Mouse (Mus musculus) stomach, embryonic 14.5 days (tissue): ENCODE data around the gene Tex26. TPM values are rescaled to one million over a fixed set of nuclear protein-coding genes. Genes with fewer than 3 reads are reported as not detected.

Source experiments
- ATAC-seq: fragments of 200-750 bp; cut with Nextera tagmentation; 2 replicates; pipeline ENCODE4 v1.8.0; 2017; ENCODE audit warnings: low read depth, moderate TSS enrichment; ENCODE audit not compliant: insufficient number of reproducible peaks, insufficient read depth, low FRiP score
- H3K27ac ChIP-seq: fragments of 300-500 bp; sonication (generic); 2 replicates; pipeline ENCODE4 v1.5.1; 2014; ENCODE audit warnings: mild to moderate bottlenecking, low read length, moderate library complexity, mixed read lengths
- H3K27me3 ChIP-seq: fragments of 300-500 bp; sonication (generic); 2 replicates; pipeline ENCODE4 v1.6.1; 2014; ENCODE audit warnings: low read length, control low read depth, mixed read lengths; ENCODE audit not compliant: control insufficient read depth, insufficient read depth
- H3K36me3 ChIP-seq: fragments of 300-500 bp; sonication (generic); 2 replicates; pipeline ENCODE4 v1.6.1; 2014; ENCODE audit warnings: mild to moderate bottlenecking, control low read depth, low read length, moderate library complexity, mixed read lengths; ENCODE audit not compliant: control insufficient read depth, insufficient read depth
- H3K4me1 ChIP-seq: fragments of 300-500 bp; sonication (generic); 2 replicates; pipeline ENCODE4 v1.6.1; 2014; ENCODE audit warnings: low read length, control low read depth, mixed read lengths; ENCODE audit not compliant: control insufficient read depth, insufficient read depth
- H3K4me2 ChIP-seq: fragments of 300-500 bp; sonication (generic); replicated peaks from 2 replicates; pipeline ENCODE4 v1.6.1; 2014; ENCODE audit warnings: low read depth, low read length, control low read depth
- H3K4me3 ChIP-seq: fragments of 300-500 bp; sonication (generic); 2 replicates; pipeline ENCODE4 v1.5.1; 2014; ENCODE audit warnings: low read depth, low read length, control low read depth
- H3K9ac ChIP-seq: fragments of 300-500 bp; sonication (generic); replicated peaks from 2 replicates; pipeline ENCODE4 v1.6.1; 2014; ENCODE audit warnings: low read depth, mild to moderate bottlenecking, control low read depth, low read length, moderate library complexity, mixed read lengths
- H3K9me3 ChIP-seq: fragments of 300-500 bp; sonication (generic); 2 replicates; pipeline ENCODE4 v1.6.1; 2016; ENCODE audit warnings: low read depth, low read length, control low read depth; ENCODE audit not compliant: control insufficient read depth
- WGBS: fragments of 180-500 bp; shearing (Covaris S2); extraction: QIAGEN DNeasy Blood & Tissue Kit; methylation state at CpG from one replicate; pipeline ENCODE4 v1.1.7; 2014; 5-methylcytosine and 5-hydroxymethylcytosine counted together
- polyA plus RNA-seq: library from polyadenylated mRNA; unstranded; fragments of >200 nt; fragmentation: Nextera tagmentation; extraction: Ambion mirVana; gene quantifications from 2 replicates; pipeline ENCODE4 v1.2.1, GENCODE M21; 2014

Gene Tex26
- polyA plus RNA-seq, 1 experiment from 2014 or later = 0.25 TPM

GRCm38 (mm10) chr5:149488360-149489021 is 49.0 kb downstream of the Tex26 start:
- Histone ChIP-seq H3K4me3 (no peak overlapping the region), H3K9ac (no peak overlapping the region), H3K36me3 (no peaks in the 10 kb centered on the region), H3K27ac (no peak overlapping the region), H3K9me3 (no peaks in the 10 kb centered on the region), H3K4me1 (no peaks in the 10 kb centered on the region), H3K4me2 (no peak overlapping the region), H3K27me3 (no peaks in the 10 kb centered on the region)
- 30% methylated on average over 11 of the region's 11 CpGs for WGBS
- ATAC-seq = peak; percentile 57; the same call in 1 of the 2 replicates

- no peak overlapping the region for H3K27ac ChIP-seq
- no peaks in the 10 kb centered on the region for H3K27me3 ChIP-seq
- no peaks in the 10 kb centered on the region for H3K36me3 ChIP-seq
- peak; percentile 65; the same call in 1 of the 2 replicates for ATAC-seq
- WGBS = 54% methylated on average over 11 of the region's 11 CpGs
- H3K9ac ChIP-seq = no peak overlapping the region
- no peaks in the 10 kb centered on the region for H3K9me3 ChIP-seq
- no peak overlapping the region for H3K4me3 ChIP-seq
- H3K4me2 ChIP-seq = no peak overlapping the region
- H3K4me1 ChIP-seq = no peaks in the 10 kb centered on the region
Observed at GRCm38 (mm10) chr5:149489136-149489535, 49.7 kb downstream of the Tex26 start.

DNA sequence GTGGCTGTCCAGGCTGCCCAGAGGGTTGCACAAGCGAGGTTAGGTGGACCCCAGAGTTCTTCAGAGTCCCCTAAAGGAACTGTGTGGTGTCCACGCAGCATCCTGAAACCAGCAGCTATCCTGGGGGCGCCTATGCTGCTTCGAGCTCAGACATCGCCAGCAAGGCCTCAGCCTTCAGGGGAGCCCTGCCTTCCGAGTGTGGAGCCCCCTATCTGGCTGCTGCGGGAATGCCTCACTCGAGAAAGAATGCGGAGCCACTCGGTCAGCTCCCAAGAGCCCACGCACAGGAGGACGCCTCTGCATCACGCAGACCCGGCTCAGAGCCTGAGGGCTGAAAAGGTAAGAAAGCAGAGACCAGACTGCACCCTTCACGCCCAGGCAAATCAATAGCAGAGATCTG is 50.8 kb downstream of the Tex26 start:
- Histone ChIP-seq H3K27ac (no peak overlapping the region), H3K4me3 (no peak overlapping the region), H3K27me3 (no peaks in the 10 kb centered on the region), H3K4me2 (no peak overlapping the region), H3K9ac (no peak overlapping the region), H3K36me3 (no peaks in the 10 kb centered on the region), H3K9me3 (no peaks in the 10 kb centered on the region), H3K4me1 (no peaks in the 10 kb centered on the region)
- WGBS = 61% methylated on average over 15 of the region's 15 CpGs
- no peak for ATAC-seq

- Histone ChIP-seq H3K4me1 (no peaks in the 10 kb centered on the region), H3K9ac (no peak overlapping the region), H3K9me3 (no peaks in the 10 kb centered on the region), H3K36me3 (no peaks in the 10 kb centered on the region), H3K4me2 (no peak overlapping the region), H3K27me3 (no peaks in the 10 kb centered on the region), H3K4me3 (no peak overlapping the region), H3K27ac (no peak overlapping the region)
- 60% methylated on average over 6 of the region's 6 CpGs for WGBS
- no peak for ATAC-seq
Observed at GRCm38 (mm10) chr5:149495655-149496054, 56.2 kb downstream of the Tex26 start.

DNA sequence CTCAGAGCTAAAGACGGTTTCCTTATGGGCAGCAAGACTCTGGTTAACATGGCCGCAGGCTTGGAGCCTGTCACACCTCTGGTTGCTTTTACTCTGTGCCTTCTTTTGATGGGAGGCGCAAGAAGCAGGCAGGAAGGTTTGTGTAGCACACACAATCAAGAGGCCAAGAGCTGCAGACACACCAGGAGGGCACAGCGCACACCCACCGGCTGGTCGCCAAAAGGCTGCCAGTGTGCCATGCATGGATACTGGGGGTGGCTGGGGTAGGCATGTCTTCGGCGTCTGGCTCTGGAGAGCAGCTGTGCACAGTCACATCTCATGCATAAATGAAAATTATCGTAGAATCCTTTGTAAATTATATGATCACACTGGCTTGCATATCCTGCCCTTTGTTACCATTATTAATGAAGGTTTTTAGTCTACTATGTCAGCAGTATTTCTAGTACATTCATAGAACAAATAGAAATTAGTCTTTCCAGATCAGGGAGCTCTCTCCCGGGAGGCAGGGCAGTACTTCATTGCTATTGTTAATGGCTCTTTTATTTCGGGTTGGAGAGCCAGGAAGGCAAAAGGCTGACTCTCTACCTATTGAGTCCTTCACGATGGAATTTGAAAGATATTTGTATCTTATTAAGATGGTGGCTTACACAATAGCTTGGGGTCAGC is 57.1 kb downstream of the Tex26 start:
- Histone ChIP-seq H3K27ac (no peak overlapping the region), H3K4me1 (no peaks in the 10 kb centered on the region)
- WGBS = 65% methylated on average over 12 of the region's 12 CpGs

DNA sequence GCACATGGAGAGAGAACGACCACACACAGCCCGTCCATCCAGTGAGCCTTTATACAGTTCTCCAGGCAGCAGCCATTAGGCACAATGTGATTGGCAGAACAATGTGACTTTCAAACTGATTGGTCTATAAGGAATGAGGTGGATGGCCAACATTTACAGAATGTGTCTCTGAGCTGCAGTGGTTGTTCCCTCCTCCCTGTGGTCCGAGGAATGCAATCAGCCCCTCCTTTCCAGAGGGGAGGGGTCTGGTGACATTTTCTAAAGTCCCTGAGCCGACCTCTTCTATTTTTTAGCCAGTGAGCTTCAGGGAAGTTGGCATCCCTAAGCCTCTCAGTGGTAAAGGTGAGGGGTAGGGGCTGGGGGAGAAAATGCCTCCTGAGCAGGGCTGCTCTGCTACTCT is 60.5 kb downstream of the Tex26 start:
- no peak overlapping the region for H3K9ac ChIP-seq
- H3K4me3 ChIP-seq = no peak overlapping the region
- H3K4me1 ChIP-seq = no peaks in the 10 kb centered on the region
- H3K27me3 ChIP-seq = no peaks in the 10 kb centered on the region
- ATAC-seq = no peak
- H3K27ac ChIP-seq = no peak overlapping the region
- 41% methylated on average over 4 of the region's 4 CpGs for WGBS
- H3K36me3 ChIP-seq = no peaks in the 10 kb centered on the region
- H3K4me2 ChIP-seq = no peak overlapping the region
- no peaks in the 10 kb centered on the region for H3K9me3 ChIP-seq

More for the DNA sequence above, 57.1 kb downstream of the Tex26 start:
- H3K9me3 ChIP-seq = no peaks in the 10 kb centered on the region
- no peak for ATAC-seq
- no peaks in the 10 kb centered on the region for H3K27me3 ChIP-seq
- H3K4me3 ChIP-seq = no peak overlapping the region
- H3K36me3 ChIP-seq = no peaks in the 10 kb centered on the region
- H3K4me2 ChIP-seq = no peak overlapping the region
- no peak overlapping the region for H3K9ac ChIP-seq

DNA sequence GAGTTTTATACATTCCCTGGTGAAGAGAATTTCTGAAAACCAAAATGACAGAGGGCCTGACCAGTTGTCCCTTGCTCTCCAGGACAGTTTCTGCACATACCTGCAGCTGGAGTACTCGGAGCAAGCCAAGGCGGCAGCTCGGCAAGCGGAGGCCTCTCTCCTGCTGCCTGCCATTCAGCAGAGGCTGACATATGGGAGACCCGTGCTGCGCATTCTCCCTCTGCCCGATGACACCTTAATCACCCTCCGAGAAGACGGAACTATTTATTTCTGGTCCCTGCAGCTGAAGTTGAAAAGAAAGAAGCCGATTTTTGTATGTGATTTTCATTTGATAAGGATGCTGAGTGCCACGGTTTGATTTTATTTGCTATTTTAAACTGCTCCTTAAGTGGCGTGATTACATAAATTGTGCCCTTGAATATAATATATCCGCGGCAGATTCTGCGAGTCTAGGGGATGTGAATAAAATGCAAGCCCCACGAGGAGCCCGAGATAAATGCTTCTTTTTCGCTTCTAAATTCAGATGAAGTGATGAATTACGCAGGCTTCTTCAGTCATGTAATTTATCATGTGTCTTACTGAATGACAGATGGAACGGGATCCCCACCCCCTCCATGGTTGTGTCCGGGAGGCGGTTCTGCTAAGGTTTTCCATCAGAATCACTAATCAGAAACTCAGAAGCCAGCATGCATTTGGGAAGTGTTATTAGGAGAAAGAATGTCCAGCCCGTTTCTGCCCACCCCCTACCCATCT is 64.1 kb downstream of the Tex26 start:
- H3K27ac ChIP-seq = no peak overlapping the region
- H3K9ac ChIP-seq = no peak overlapping the region
- 66% methylated on average over 23 of the region's 23 CpGs for WGBS
- no peak for ATAC-seq
- H3K9me3 ChIP-seq = no peaks in the 10 kb centered on the region; the same call in 1 of the 2 replicates
- H3K36me3 ChIP-seq = no peaks in the 10 kb centered on the region
- no peaks in the 10 kb centered on the region for H3K4me1 ChIP-seq
- no peaks in the 10 kb centered on the region for H3K27me3 ChIP-seq
- no peak overlapping the region for H3K4me3 ChIP-seq
- no peak overlapping the region for H3K4me2 ChIP-seq

- Histone ChIP-seq H3K9me3 (no peaks in the 10 kb centered on the region; the same call in 1 of the 2 replicates), H3K27ac (no peak overlapping the region), H3K4me1 (no peaks in the 10 kb centered on the region), H3K36me3 (no peaks in the 10 kb centered on the region), H3K4me3 (no peak overlapping the region), H3K4me2 (no peak overlapping the region), H3K27me3 (no peaks in the 10 kb centered on the region), H3K9ac (no peak overlapping the region)
- no peak for ATAC-seq
- 71% methylated on average over 8 of the region's 8 CpGs for WGBS
Observed at GRCm38 (mm10) chr5:149504985-149505384, 65.5 kb downstream of the Tex26 start.
